Mouse (Mus musculus) CD4-positive, CD25-positive, alpha-beta regulatory T cell, adult 2 months (primary cell): ENCODE data around the gene Angptl6.

Source experiments
- DNase-seq: peaks from one replicate; pipeline ENCODE4 v3.0.0-alpha.2; 2012; ENCODE audit warnings: low read depth, low spot score

Gene Angptl6

GRCm38 (mm10) chr9:20879097-20879792 is at the start of gene Angptl6:
Angptl6 (minus strand) TSS chr9:20879727.
- DNase-seq, result no peak

- DNase-seq, result no peak
Measured at GRCm38 (mm10) chr9:20923258-20923657, 43.7 kb upstream of the Angptl6 start.

- DNase-seq, result peak; percentile 73
Measured at GRCm38 (mm10) chr9:20916160-20916559, 36.6 kb upstream of the Angptl6 start.

- no peak for DNase-seq
Measured at GRCm38 (mm10) chr9:20909948-20910347, 30.4 kb upstream of the Angptl6 start.

- DNase-seq, result no peak
Measured at GRCm38 (mm10) chr9:20902174-20902491, 22.6 kb upstream of the Angptl6 start.

GRCm38 (mm10) chr9:20901466-20902173 is 22.1 kb upstream of the Angptl6 start:
- DNase-seq, result peak; percentile 82

- peak; percentile 95 for DNase-seq
Measured at GRCm38 (mm10) chr9:20898511-20899073, 19.1 kb upstream of the Angptl6 start, which contains the start of gene Eif3g. Eif3g (minus strand) TSS chr9:20898623.

GRCm38 (mm10) chr9:20897736-20898510 is 18.4 kb upstream of the Angptl6 start:
- no peak for DNase-seq

- no peak for DNase-seq
Measured at GRCm38 (mm10) chr9:20895382-20895781, 15.9 kb upstream of the Angptl6 start.

- no peak for DNase-seq
Measured at GRCm38 (mm10) chr9:20894629-20895028, 15.1 kb upstream of the Angptl6 start.

- no peak for DNase-seq
Measured at GRCm38 (mm10) chr9:20893590-20894343, 14.2 kb upstream of the Angptl6 start.

GRCm38 (mm10) chr9:20893069-20893468 is 13.5 kb upstream of the Angptl6 start:
- no peak for DNase-seq

GRCm38 (mm10) chr9:20892104-20892653 is 12.7 kb upstream of the Angptl6 start:
- no peak for DNase-seq

- no peak for DNase-seq
Measured at GRCm38 (mm10) chr9:20891339-20892103, 12.0 kb upstream of the Angptl6 start.

GRCm38 (mm10) chr9:20890411-20890810 is 10.9 kb upstream of the Angptl6 start:
- no peak for DNase-seq

- DNase-seq, result no peak
Measured at GRCm38 (mm10) chr9:20889185-20890141, 9.9 kb upstream of the Angptl6 start.

- DNase-seq, result no peak
Measured at GRCm38 (mm10) chr9:20888386-20888765, 8.8 kb upstream of the Angptl6 start.

GRCm38 (mm10) chr9:20887704-20888385 is 8.3 kb upstream of the Angptl6 start, which contains the start of gene Ppan:
Ppan (plus strand) TSS chr9:20888175.
- DNase-seq, result peak; percentile 97
